Mouse (Mus musculus) right cerebral cortex, postnatal 14 days (tissue): ENCODE data around the gene Strn.
A peak's percentile ranks its signal among the peaks of the same experiment; 100 is the strongest.

ENCODE experiments used
- DNase-seq: peaks from one replicate; pipeline ENCODE4 v3.0.0; 2022

Gene Strn

GRCm38 (mm10) chr17:78614481-78614880, 122.5 kb downstream of the Strn start:
- DNase-seq: no peak

DNA sequence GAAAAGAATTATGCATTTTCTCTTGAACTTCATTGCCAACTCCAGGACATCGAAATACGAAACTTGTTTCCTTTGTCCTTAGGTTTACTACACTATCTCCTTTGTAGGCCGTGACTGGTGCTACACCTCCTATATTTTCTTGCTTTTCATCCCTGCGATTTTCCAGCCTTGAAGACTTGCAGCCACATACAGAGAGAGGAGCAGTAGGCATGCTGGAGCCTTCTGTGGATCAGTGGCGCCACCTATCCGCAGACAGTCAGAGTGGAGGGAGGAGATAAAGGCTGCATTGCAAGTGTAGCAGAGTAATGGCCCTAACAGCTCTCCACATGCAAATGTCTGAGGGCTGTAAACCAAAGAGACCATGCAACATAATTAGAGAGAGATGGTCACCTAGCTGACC, 125.9 kb downstream of the Strn start:
- DNase-seq: peak; percentile 69

DNA sequence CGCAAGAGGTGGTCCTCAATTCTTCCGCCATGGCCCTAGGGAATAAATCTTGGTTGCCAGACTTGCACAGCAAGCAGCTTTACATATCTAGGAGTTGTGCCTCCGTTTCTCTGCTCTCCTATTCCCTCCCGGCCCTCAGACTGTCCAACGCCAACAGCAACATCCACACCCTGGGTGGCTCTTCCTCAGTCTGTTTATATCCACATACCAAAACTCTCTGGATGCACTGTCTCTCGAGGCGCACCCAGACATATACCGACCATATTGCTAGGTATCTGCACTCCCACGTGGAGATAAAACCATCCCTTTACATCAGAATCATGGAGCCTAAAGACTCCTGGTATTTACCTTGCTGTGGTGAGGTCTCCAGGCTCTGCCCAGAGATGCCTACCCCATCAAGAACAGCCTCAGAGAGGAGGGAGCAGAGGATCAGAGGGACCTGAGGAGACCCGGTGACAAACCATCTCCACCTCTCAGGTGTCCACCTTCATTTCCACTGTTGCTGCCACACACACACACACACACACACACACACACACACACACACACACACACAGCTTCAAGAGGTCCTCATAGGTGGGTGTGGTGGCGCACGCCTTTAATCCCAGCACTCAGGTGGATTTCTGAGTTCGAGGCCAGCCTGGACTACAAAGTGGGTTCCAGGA, 127.7 kb downstream of the Strn start:
- DNase-seq: no peak

DNA sequence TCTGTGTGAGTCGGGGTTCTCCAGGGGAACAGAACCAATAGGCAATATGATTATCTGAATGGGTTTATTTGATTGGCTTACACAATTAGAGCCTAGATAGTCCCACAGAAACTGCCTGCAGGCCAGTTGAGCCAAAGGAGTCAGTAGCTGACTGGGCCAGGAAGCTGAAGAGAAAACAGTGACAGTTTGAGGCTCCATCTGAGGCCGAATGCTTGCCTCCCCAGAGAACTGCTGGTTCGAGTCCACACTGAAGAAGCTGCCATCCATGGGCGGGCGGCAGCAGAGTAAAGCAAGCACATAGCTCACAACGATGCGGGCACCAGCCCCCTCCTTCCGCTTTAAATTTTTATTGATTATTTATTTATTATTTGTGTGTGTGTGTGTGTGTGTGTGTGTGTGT, 128.3 kb downstream of the Strn start:
- DNase-seq: no peak

DNA sequence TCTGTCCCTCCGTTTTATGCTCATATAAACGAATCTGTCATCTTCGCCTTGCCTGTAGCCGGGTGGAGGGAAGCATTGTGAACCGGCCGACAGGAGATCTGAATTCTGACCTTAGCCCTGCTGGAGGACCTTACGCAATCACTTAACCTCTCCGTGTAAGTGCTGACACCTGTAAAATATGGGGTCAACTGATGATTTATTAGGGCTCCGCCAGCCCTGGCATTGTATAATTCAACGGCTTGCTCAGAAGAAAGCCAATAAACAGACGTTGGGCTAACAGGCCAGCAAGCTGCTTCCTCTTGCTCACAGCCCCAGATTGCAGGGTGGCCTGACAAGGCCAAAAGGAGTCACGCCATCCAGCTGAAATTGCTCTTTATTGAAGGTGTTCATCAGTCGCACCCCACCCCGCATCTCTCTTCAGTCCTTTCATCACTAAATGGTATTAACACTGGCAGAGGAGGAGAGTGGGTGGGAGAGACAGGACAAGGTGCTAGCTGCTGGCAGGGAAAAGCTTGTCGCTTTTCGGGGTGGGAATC, 128.8 kb downstream of the Strn start:
- DNase-seq: no peak

DNA sequence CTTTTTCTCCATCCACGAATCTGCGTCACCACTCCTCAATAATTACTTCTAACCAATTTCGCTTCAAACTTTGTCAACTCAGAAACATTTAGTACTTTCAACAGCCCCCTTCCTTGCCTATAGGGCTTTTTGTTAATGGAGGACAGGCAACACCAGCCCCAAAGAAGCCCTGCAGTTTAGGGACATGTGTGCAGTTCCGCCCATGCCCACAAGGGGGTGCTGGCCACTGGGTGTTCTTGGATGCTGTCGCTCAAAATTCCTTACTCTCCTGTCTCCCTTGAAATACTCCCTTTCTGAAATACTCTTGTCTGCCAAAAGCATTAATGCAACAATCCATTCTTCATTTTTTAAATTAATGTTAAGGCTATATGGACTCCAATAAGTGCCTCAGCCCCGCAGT, 132.6 kb downstream of the Strn start:
- peak; percentile 68 for DNase-seq

- peak; percentile 67 for DNase-seq
Observed at GRCm38 (mm10) chr17:78603872-78604271, 133.1 kb downstream of the Strn start.

DNA sequence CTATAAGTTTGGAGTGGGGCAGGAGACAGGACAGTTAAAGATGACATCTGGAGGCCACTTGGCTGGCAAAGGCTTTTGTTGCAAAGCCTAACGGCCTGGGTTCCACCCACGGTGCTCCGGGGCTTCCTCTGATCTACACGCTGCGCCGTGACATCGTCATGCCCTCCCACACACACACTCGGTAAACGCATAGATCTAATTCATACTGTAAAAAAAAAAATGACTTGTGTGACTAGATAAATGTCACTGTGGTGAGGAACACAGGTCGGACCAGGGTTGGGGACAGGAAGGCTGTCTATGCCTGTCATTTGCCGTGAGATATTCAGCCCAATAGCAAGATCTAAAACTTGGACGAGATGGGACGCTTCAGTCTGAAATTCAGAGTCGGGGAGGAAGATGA, 134.7 kb downstream of the Strn start:
- no peak for DNase-seq

DNA sequence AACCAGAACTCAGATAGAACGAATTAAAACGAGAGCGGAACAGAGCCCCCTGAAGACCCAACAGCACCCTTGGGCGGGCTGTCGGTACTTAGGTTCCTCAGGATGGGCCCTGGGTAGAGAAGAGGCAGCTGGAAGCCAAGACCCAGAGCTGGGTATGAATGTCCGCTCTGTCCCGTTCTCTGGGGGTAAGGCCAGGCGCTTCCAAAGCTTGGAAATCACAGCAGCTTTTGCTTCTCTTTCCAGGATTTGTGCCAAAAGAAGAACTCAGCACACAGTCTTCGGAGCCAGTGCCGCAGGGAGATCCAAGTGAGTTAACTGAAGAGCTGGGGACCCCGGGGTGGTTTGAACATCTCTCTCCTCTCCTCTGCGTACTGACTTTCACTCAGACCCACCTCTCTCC, 135.4 kb downstream of the Strn start:
- DNase-seq: no peak

DNA sequence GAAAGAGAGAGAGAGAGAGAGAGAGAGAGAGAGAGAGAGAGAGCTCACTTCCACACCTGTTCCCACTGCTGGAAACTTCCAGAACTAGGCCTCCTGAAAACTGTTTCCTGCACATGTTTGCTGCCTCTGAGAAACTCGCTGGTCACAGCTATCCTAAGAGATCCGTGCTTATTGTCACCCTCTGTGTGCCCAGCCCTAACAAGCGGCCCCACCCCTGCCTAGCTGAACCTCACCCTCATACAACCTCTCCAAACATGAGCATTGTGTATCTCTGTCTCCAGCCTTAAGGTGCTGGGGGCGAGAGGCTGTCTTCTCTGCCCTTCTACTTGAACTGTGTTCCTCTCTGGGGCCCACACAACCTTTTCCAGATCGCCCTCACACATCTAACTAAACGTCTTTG, 136.0 kb downstream of the Strn start:
- DNase-seq: no peak
